Mouse (Mus musculus): ENCODE data around the gene Pex7.

DNA sequence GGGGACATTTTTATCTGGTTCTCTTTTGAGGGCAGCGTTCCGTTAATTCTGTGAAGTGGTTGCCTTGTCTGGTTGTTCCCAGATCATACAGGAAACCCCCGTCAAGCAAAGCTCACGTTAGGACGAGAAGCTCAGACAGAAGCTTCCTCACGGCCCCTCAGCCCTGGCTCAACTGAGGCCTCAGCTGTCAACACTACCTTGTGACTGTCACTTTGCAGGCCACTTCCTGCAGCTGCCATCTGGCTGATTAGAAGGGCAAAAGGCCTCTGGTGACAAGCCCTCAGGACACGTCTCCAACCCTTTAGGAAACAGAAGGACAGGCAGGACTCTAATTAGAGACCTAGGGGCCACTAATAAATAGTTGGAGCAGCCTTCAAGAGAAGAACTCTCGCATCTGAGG lies 92.1 kb downstream of the Pex7 start:
- TF ChIP-seq CTCF (IDR thresholded peaks at IDR 0.05; ENCODE audit: low read depth, low read length) = no peak
- TF ChIP-seq POLR2A (IDR thresholded peaks at IDR 0.05; ENCODE audit: borderline replicate concordance, low read depth, low read length) = no peak
